Mouse (Mus musculus) neural tube, embryonic 14.5 days (tissue): ENCODE results near the gene Zfp839. TPM values are rescaled to one million over a fixed set of nuclear protein-coding genes. Genes with fewer than 3 reads are reported as not detected.

Source experiments
- ATAC-seq: fragments of 200-750 bp; cut with Nextera tagmentation; 2 replicates; pipeline ENCODE4 v1.8.0; 2017; ENCODE audit warnings: low read depth, mild to moderate bottlenecking, moderate TSS enrichment, moderate library complexity
- H3K27ac ChIP-seq: fragments of 300-500 bp; sonication (generic); 2 replicates; pipeline ENCODE4 v1.5.1; 2014; ENCODE audit warnings: low read depth, mild to moderate bottlenecking, control low read depth, low read length, moderate library complexity, mixed read lengths
- H3K27me3 ChIP-seq: fragments of 300-500 bp; sonication (generic); 2 replicates; pipeline ENCODE4 v1.6.1; 2014; ENCODE audit warnings: low read length; ENCODE audit not compliant: control insufficient read depth, insufficient read depth
- H3K36me3 ChIP-seq: fragments of 300-500 bp; sonication (generic); 2 replicates; pipeline ENCODE4 v1.6.1; 2014; ENCODE audit warnings: low read length, mixed read lengths; ENCODE audit not compliant: control insufficient read depth, insufficient read depth
- H3K4me1 ChIP-seq: fragments of 300-500 bp; sonication (generic); 2 replicates; pipeline ENCODE4 v1.6.1; 2014; ENCODE audit warnings: low read length; ENCODE audit not compliant: control insufficient read depth, insufficient read depth
- H3K4me2 ChIP-seq: fragments of 300-500 bp; sonication (generic); 2 replicates; pipeline ENCODE4 v1.6.1; 2014; ENCODE audit warnings: mild to moderate bottlenecking, low read depth, low read length, control low read depth
- H3K4me3 ChIP-seq: fragments of 300-500 bp; sonication (generic); 2 replicates; pipeline ENCODE4 v1.5.1; 2014; ENCODE audit warnings: low read depth, low read length, control low read depth, mixed read lengths
- H3K9ac ChIP-seq: fragments of 300-500 bp; sonication (generic); replicated peaks from 2 replicates; pipeline ENCODE4 v1.6.1; 2014; ENCODE audit warnings: low read depth, mild to moderate bottlenecking, control low read depth, low read length, mixed read lengths
- H3K9me3 ChIP-seq: fragments of 300-500 bp; sonication (generic); 2 replicates; pipeline ENCODE4 v1.6.1; 2016; ENCODE audit warnings: low read length; ENCODE audit not compliant: control insufficient read depth
- WGBS: fragments of 180-500 bp; shearing (Covaris S2); extraction: QIAGEN DNeasy Blood & Tissue Kit; methylation state at CpG from one replicate; pipeline ENCODE4 v1.1.7; 2014; 5-methylcytosine and 5-hydroxymethylcytosine counted together
- polyA plus RNA-seq: library from polyadenylated mRNA; unstranded; fragments of >200 nt; fragmentation: Nextera tagmentation; extraction: Ambion mirVana; gene quantifications from 2 replicates; pipeline ENCODE4 v1.2.1, GENCODE M21; 2014

Zfp839 gene
- polyA plus RNA-seq, 1 experiment from 2014 or later, result 3.8 TPM

DNA sequence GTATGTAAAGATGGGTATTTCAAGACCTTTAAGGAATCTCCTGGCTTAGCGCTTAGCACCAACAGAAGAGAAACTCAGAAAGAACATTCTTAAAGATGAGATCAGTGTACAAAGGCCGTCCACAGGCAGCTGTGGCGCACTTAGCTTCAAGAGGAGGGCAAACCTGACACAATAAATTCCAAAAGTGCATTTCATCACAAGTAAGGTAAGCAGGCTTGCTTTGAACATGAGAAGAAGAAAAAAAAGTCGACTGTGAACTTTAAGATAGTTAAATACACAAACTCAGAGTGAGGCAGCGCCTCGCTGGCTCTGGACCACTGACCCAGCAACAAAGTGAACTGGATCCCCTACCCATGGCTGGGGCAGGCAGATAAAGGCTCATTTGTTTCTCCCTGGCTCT, 13.3 kb upstream of the Zfp839 start:
- no peaks in the 10 kb centered on the region for H3K27me3 ChIP-seq
- no peaks in the 10 kb centered on the region for H3K9me3 ChIP-seq
- no peak for ATAC-seq
- 41% methylated on average over 6 of the region's 6 CpGs for WGBS
- H3K9ac ChIP-seq, result 0 out of 2 replicates have a peak overlapping the region, but pooled peaks have one; percentile 11
- no peaks in the 10 kb centered on the region for H3K36me3 ChIP-seq
- peak overlapping the region; percentile 72 for H3K27ac ChIP-seq
- H3K4me3 ChIP-seq, result no peak overlapping the region
- H3K4me1 ChIP-seq, result peaks cover 6% of the 10 kb centered on the region; the same call in 1 of the 2 replicates
- H3K4me2 ChIP-seq, result peak overlapping the region; percentile 20; the same call in 1 of the 2 replicates

DNA sequence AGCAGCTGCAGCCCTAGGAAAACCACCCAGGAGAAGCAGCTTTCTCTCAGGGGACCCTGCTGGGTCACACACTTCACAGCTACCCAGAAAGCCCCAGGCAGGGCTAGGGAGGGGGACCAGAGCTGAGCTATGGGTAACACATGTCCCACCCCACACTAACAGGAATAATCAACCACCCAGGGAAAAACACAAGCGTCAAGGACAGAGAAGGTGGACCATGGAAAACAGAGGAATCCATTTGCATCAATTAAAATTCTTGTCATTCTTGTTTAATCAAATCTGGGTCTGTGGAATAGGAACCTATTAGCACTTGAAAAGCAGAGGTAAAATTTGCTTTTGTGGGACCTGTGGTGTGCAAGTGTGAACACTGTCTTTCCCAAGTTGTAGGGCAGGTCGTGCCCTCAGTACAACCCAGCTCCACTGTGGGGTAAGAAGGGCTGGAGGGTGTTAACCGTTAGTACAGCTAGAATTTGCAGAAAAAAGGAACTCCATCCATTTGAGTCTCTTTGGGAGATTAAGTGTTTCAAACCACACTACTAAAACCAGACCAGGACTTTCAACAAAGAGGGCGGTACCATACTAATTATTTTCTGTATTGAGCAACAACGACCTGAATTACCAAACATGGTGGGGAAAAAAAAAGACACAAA, 12.7 kb upstream of the Zfp839 start:
- H3K9ac ChIP-seq, result 0 out of 2 replicates have a peak overlapping the region, but pooled peaks have one; percentile 11
- H3K9me3 ChIP-seq, result no peaks in the 10 kb centered on the region
- 32% methylated on average over 5 of the region's 5 CpGs for WGBS
- H3K4me2 ChIP-seq, result peak overlapping the region; percentile 20; the same call in 1 of the 2 replicates
- H3K4me1 ChIP-seq, result peaks cover 6% of the 10 kb centered on the region; the same call in 1 of the 2 replicates
- H3K36me3 ChIP-seq, result no peaks in the 10 kb centered on the region
- H3K27me3 ChIP-seq, result no peaks in the 10 kb centered on the region
- peak overlapping the region; percentile 72 for H3K27ac ChIP-seq
- ATAC-seq, result peak; percentile 38; the same call in 1 of the 2 replicates
- H3K4me3 ChIP-seq, result no peak overlapping the region

DNA sequence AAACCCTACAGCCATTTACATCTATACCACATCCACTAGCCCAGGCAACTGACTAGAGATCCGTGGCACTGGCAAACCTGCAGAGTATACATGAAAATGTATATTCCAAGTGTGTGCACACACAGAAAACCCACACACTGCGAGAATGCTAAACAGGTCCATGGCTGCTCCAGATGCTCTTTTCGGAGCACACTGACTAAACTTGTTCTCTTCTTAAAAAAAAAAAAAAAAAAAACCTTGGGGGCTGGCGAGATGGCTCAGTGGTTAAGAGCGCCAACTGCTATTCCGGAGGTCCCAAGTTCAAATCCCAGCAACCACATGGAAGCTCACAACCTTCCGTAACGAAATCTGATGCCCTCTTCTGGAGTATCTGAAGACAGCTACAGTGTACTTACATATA, 12.2 kb upstream of the Zfp839 start:
- no peak for ATAC-seq
- H3K4me3 ChIP-seq, result no peak overlapping the region
- no peak overlapping the region for H3K27ac ChIP-seq
- H3K9ac ChIP-seq, result no peak overlapping the region
- no peak overlapping the region for H3K4me2 ChIP-seq
- WGBS, result 85% methylated on average over 8 of the region's 8 CpGs
- H3K9me3 ChIP-seq, result no peaks in the 10 kb centered on the region
- H3K4me1 ChIP-seq, result peaks cover 6% of the 10 kb centered on the region; the same call in 1 of the 2 replicates
- H3K27me3 ChIP-seq, result no peaks in the 10 kb centered on the region
- H3K36me3 ChIP-seq, result no peaks in the 10 kb centered on the region

DNA sequence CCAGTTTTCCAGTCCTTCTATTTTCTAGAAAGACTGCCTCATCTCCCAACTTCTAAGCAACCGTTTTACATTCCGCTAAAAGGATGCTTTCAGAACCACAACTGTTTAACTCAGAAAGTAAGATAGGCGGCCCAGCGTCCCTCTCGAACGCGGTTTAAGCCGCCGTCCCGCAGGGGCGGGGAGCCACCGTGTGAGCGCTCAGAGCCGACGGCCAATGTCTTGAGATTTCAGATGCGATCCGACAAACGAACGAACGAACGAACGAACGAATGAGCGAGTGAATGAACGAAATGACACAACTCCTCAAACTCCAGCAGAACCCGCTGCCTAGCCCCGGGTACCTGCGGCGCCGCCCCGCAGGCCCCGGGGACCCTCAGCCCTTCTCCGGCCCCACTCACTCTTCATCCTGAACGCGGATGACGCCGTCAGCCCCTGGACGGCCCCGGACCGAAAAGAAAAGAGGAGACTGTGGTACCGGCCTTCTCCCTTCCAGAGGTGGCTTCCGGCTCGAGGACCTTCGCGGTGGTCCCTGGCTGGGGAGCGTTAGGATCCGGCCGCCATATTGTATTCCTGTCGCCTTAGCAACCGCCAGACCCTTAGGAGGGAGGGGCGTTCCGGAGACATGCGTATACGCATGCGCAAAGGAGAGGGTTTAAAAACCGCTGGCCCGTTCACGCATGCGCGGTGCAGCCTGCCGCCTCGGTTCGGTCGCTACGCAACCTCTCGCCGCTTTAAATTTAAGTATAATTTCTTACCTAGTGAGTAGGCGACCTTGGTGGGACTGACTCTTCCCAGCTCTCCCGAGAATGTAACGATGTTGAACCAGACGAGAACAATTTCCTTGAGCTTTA, 9.5 kb upstream of the Zfp839 start, which contains the start of gene Mok:
Mok (minus strand) TSS at position 592 of the 851 bp plus-strand sequence.
- peak; percentile 85 for ATAC-seq
- H3K4me2 ChIP-seq, result peak within 1 kb of the TSS; percentile 53
- H3K4me1 ChIP-seq, result peaks cover 11% of the 10 kb centered on the region; the same call in 1 of the 2 replicates

DNA sequence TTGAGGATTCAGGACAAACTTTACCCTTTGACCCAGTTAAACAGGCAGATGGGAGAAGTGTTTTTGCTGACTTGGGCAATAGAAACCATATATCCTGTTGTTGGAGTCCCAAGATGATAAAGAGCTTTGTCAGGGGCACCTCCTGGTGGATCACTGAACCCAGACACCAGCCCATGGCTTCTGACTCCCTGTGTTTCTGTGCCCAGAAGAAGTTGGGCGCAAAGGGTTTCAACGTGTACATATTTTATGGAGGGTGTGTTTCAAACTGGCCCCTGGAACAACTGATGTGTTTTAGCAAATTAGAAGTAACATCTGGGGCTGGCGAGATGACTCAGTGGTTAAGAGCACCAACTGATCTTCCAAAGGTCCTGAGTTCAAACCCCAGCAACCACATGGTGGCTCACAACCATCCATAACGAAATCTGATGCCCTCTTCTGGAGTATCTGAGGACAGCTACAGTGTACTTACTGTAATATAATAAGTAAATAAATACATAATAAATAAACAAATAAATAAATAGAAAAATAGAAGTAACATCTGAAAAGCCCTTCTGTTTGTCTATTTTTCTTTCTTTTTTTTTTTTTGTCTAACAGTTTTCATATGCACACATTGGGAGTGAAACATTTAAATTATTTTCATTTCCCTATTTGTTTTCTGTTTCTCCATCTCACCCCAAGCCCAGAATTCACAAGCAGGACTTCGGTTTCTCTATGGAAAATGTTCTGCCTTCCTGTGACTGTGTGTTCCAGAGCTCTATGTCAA, 8.1 kb upstream of the Zfp839 start:
- Histone ChIP-seq H3K9ac (no peak overlapping the region), H3K4me3 (no peak overlapping the region), H3K4me2 (no peak overlapping the region), H3K27me3 (peaks cover 5% of the 10 kb centered on the region; the same call in 1 of the 2 replicates), H3K9me3 (no peaks in the 10 kb centered on the region), H3K27ac (no peak overlapping the region), H3K4me1 (peaks cover 12% of the 10 kb centered on the region; the same call in 1 of the 2 replicates), H3K36me3 (no peaks in the 10 kb centered on the region)
- 73% methylated on average over 5 of the region's 5 CpGs for WGBS
- no peak for ATAC-seq

More for the DNA sequence above, 9.5 kb upstream of the Zfp839 start, which contains the start of gene Mok:
- Histone ChIP-seq H3K27me3 (no peaks in the 10 kb centered on the region; the same call in 1 of the 2 replicates), H3K4me3 (peak within 1 kb of the TSS; percentile 65), H3K36me3 (no peaks in the 10 kb centered on the region), H3K9me3 (no peaks in the 10 kb centered on the region), H3K27ac (peak within 1 kb of the TSS; percentile 49; the same call in 1 of the 2 replicates), H3K9ac (peak within 1 kb of the TSS; percentile 45)
- WGBS, result under 1% methylated on average over 67 of the region's 71 CpGs

DNA sequence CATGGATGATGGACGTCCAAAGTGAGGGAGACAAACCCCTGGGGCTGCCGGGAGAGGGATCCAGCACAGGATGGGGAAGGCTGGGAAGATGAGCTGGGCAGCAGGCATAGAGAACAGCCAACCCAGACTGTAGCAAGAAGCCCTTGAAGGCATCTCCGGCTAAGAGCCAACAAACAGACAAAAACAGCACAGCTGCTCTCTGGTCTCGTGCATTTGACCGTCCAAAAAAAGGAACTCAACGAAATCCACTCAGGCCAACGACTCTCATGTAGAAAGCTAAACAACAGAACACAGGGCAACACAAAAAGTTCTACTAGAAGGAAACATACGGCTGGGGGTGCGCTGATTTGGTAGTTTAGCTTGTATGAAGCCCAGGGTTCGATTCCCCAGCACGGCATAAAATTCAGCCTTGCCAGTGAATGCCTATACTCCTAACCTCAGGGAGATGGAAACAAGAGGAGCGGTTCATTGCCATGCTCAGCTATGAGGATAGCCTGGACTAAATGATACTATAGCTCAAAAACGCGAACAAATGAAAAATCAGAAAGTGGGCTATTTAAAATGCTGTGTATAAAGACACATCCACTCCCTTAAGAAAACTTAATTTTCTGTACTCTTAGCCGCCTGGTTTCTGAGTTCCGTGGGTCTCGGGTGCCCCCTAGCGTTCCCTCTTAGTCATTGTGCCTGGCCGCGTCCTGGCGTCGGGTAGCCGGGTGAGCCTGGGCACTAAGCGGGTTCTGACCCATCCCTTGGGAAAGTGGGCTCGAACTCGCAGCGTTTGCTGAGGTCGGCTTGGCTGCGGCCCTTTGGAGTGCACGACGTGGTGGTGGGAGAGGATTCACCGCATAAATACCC, 6.6 kb upstream of the Zfp839 start:
- H3K9ac ChIP-seq, result no peak overlapping the region
- peaks cover 7% of the 10 kb centered on the region; the same call in 1 of the 2 replicates for H3K4me1 ChIP-seq
- H3K36me3 ChIP-seq, result no peaks in the 10 kb centered on the region
- no peak for ATAC-seq
- no peaks in the 10 kb centered on the region for H3K9me3 ChIP-seq
- WGBS, result 20% methylated on average over 32 of the region's 32 CpGs
- peaks cover 5% of the 10 kb centered on the region; the same call in 1 of the 2 replicates for H3K27me3 ChIP-seq
- H3K4me3 ChIP-seq, result peak overlapping the region; percentile 26
- H3K27ac ChIP-seq, result no peak overlapping the region
- H3K4me2 ChIP-seq, result peak overlapping the region; percentile 45

DNA sequence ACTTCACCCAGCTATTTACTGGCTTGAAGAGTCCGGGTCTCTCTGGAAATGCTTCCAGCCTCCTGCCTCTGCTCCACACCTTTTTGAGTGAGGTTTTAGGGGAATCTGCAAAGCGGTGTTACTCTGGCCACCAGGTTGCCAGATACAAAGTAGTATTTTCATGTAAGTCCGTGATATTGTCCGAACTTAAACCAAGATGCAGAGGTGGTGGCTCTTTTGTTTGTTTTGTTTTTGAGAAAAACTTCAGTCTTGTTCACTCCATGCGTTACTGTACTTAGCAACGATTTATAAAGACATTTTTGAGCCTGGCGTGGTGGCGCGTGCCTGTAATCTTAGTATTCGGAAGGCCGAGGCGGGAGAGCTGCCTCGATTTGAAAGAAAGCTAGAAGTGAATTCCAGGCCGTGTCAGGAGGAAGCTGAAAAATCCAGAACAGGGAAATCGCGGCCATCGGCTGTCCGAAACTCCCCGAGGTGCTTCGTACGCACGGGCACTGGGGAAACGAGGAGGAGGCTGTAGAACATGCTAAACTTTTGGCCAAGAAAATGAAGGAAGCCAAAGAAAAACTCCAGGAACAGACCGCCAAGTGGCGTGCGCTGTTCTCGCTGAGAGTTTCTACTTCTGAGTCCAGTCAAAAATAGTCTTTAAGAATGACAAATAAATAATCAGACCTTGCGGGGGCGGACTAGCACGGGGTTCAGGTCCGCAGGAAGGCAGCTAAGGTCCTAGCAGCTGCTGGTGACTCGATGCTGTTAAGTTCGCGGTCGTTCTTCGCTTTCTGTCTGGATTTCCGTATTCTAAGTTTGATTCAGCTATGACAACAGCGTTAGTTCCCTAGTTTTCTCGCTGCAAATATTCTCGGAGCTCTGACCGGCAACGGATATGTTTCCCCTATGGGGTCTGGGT, 5.6 kb upstream of the Zfp839 start:
- no peaks in the 10 kb centered on the region for H3K36me3 ChIP-seq
- H3K9ac ChIP-seq, result no peak overlapping the region
- H3K27me3 ChIP-seq, result peaks cover 5% of the 10 kb centered on the region; the same call in 1 of the 2 replicates
- no peak overlapping the region for H3K27ac ChIP-seq
- H3K9me3 ChIP-seq, result no peaks in the 10 kb centered on the region
- ATAC-seq, result no peak
- 1% methylated on average over 42 of the region's 42 CpGs for WGBS
- H3K4me2 ChIP-seq, result peak overlapping the region; percentile 45
- H3K4me1 ChIP-seq, result peaks cover 7% of the 10 kb centered on the region; the same call in 1 of the 2 replicates
- H3K4me3 ChIP-seq, result peak overlapping the region; percentile 26
